Mouse (Mus musculus) adrenal gland, postnatal 14 days (tissue): ENCODE data around the gene Chst3. TPM values are rescaled to one million over a fixed set of nuclear protein-coding genes. Genes with fewer than 3 reads are reported as not detected.
A peak's percentile ranks its signal among the peaks of the same experiment; 100 is the strongest.
"Not testable (repeated sequence)": the region's sequence is repeated elsewhere in the genome, so short reads cannot be mapped to it uniquely, and the experiment has no call there.

Source experiments
- DNase-seq: peaks from one replicate; pipeline ENCODE4 v3.0.0; 2021; ENCODE audit warnings: mixed read lengths
- long read RNA-seq, 2 experiments: library from polyadenylated mRNA; stranded (forward); transcript quantifications; one replicate each; pipeline ENCODE4 v2.0.0; 2021
- total RNA-seq: library from RNA; stranded (reverse); gene quantifications from 2 replicates; pipeline ENCODE4 v1.2.3, GENCODE M21; 2021

Chst3 gene
- 2.0 and 5.4 TPM in 2 replicates for total RNA-seq
- long read RNA-seq, experiment 1, result 0 reads
- long read RNA-seq, experiment 2, partial matches to known transcripts, result 0 of 1 reads
- long read RNA-seq, experiment 2, other reads (novel, unspliced or antisense), result 1 of 1 reads

GRCm38 (mm10) chr10:60218591-60219499 is at the start of gene Chst3:
TSS of gene Chst3 (minus strand) at chr10:60219260.
- DNase-seq, result peak; percentile 71

- no peak for DNase-seq
Measured at GRCm38 (mm10) chr10:60268738-60269137, 49.7 kb upstream of the Chst3 start.

- DNase-seq, result peak; percentile 15
Measured at GRCm38 (mm10) chr10:60266842-60267401, 47.9 kb upstream of the Chst3 start.

- peak; percentile 67 for DNase-seq
Measured at GRCm38 (mm10) chr10:60265252-60265651, 46.2 kb upstream of the Chst3 start.

GRCm38 (mm10) chr10:60263351-60263750 is 44.3 kb upstream of the Chst3 start:
- DNase-seq, result peak; percentile 3

- DNase-seq, result peak; percentile 97
Measured at GRCm38 (mm10) chr10:60262386-60262785, 43.3 kb upstream of the Chst3 start.

- DNase-seq, result peak; percentile 4
Measured at GRCm38 (mm10) chr10:60261530-60261929, 42.5 kb upstream of the Chst3 start.

- DNase-seq, result no peak
Measured at GRCm38 (mm10) chr10:60260557-60261294, 41.7 kb upstream of the Chst3 start.

GRCm38 (mm10) chr10:60257261-60257825 is 38.3 kb upstream of the Chst3 start:
- DNase-seq, result no peak

GRCm38 (mm10) chr10:60256088-60256487 is 37.0 kb upstream of the Chst3 start:
- DNase-seq, result no peak

- peak; percentile 62 for DNase-seq
Measured at GRCm38 (mm10) chr10:60252606-60253005, 33.5 kb upstream of the Chst3 start.

GRCm38 (mm10) chr10:60252187-60252586 is 33.1 kb upstream of the Chst3 start:
- no peak for DNase-seq

- no peak for DNase-seq
Measured at GRCm38 (mm10) chr10:60250426-60250965, 31.4 kb upstream of the Chst3 start.

GRCm38 (mm10) chr10:60248345-60248744 is 29.3 kb upstream of the Chst3 start:
- not testable (repeated sequence) for DNase-seq

- peak; percentile 79 for DNase-seq
Measured at GRCm38 (mm10) chr10:60246519-60246918, 27.5 kb upstream of the Chst3 start.

GRCm38 (mm10) chr10:60245635-60246034 is 26.6 kb upstream of the Chst3 start:
- no peak for DNase-seq

- peak; percentile 92 for DNase-seq
Measured at GRCm38 (mm10) chr10:60245041-60245440, 26.0 kb upstream of the Chst3 start.

- DNase-seq, result no peak
Measured at GRCm38 (mm10) chr10:60243941-60244340, 24.9 kb upstream of the Chst3 start.

- DNase-seq, result no peak
Measured at GRCm38 (mm10) chr10:60240416-60240815, 21.4 kb upstream of the Chst3 start.

- DNase-seq, result peak; percentile 80
Measured at GRCm38 (mm10) chr10:60237475-60238154, 18.6 kb upstream of the Chst3 start.

- not testable (repeated sequence) for DNase-seq
Measured at GRCm38 (mm10) chr10:60235876-60236275, 16.8 kb upstream of the Chst3 start.
